Mouse (Mus musculus): ENCODE results near the gene Rab1b.

- TF ChIP-seq CTCF (IDR thresholded peaks at IDR 0.05; ENCODE audit: borderline replicate concordance, insufficient read depth, low read length): no peak
- peak; percentile 88 for TF ChIP-seq POLR2A (IDR thresholded peaks at IDR 0.05; ENCODE audit: low read depth, low read length)
Measured at GRCm38 (mm10) chr19:5050047-5050905, 56.6 kb downstream of the Rab1b start, which contains the start of gene Rin1.
